Mouse (Mus musculus) inflammation-experienced regulatory T-cells, adult 16 weeks (primary cell): Measurements from ENCODE around the gene Zbtb8os. TPM values are rescaled to one million over a fixed set of nuclear protein-coding genes. Genes with fewer than 3 reads are reported as not detected.

Source experiments
- polyA plus RNA-seq: library from polyadenylated mRNA; unstranded; fragments of 100-300 nt; shearing (Covaris generic); gene quantifications from one replicate; pipeline ENCODE4 v1.2.1, GENCODE M21; 2017

The Zbtb8os gene
- 79.4 TPM for polyA plus RNA-seq

GRCm38 (mm10) chr4:129335216-129336074 is at the start of gene Zbtb8os, which contains the start of gene Rbbp4:
Gene Zbtb8os, plus strand, starts transcription at chr4:129335695.
Gene Rbbp4, minus strand, starts transcription at chr4:129335370.

GRCm38 (mm10) chr4:129287472-129287981 is 48.0 kb upstream of the Zbtb8os start, which contains the start of gene Sync:
Gene Sync, plus strand, starts transcription at chr4:129287617.

GRCm38 (mm10) chr4:129377601-129378390 is 42.3 kb downstream of the Zbtb8os start, which contains the start of gene Zbtb8a:
Gene Zbtb8a, minus strand, starts transcription at chr4:129378116.

Other genes starting within 250 kb of the Zbtb8os start
- not detected for gene Tmem54, start 230.1 kb upstream of the Zbtb8os start, polyA plus RNA-seq
- not detected for gene Hpca, start 213.7 kb upstream of the Zbtb8os start, polyA plus RNA-seq
- 0.13 TPM for gene Fndc5, start 198.7 kb upstream of the Zbtb8os start, polyA plus RNA-seq
- 18.4 TPM for gene S100pbp, start 146.0 kb upstream of the Zbtb8os start, polyA plus RNA-seq
- gene Yars, start 145.9 kb upstream of the Zbtb8os start, polyA plus RNA-seq: 53.3 TPM
- 0.35 TPM for gene C77080, start 74.3 kb upstream of the Zbtb8os start, polyA plus RNA-seq
- gene Sync, start 48.1 kb upstream of the Zbtb8os start, polyA plus RNA-seq: 0.24 TPM
- 395 TPM for gene Rbbp4, start 325 bp upstream of the Zbtb8os start, polyA plus RNA-seq
- gene Zbtb8a, start 42.4 kb downstream of the Zbtb8os start, polyA plus RNA-seq: 14.4 TPM
- gene Zbtb8b, start 105.2 kb downstream of the Zbtb8os start, polyA plus RNA-seq: 0.20 TPM
- gene Bsdc1, start 125.9 kb downstream of the Zbtb8os start, polyA plus RNA-seq: 45.1 TPM
- gene Tssk3, start 155.3 kb downstream of the Zbtb8os start, polyA plus RNA-seq: not detected
- gene Fam229a, start 155.5 kb downstream of the Zbtb8os start, polyA plus RNA-seq: not detected
- gene Marcksl1, start 177.9 kb downstream of the Zbtb8os start, polyA plus RNA-seq: 13.5 TPM
- gene Hdac1, start 207.0 kb downstream of the Zbtb8os start, polyA plus RNA-seq: 379 TPM
- gene Lck, start 237.9 kb downstream of the Zbtb8os start, polyA plus RNA-seq: 1,731 TPM
- 0.98 TPM for gene Fam167b, start 242.9 kb downstream of the Zbtb8os start, polyA plus RNA-seq